Mouse (Mus musculus): ENCODE data around the gene Ranbp17.

DNA sequence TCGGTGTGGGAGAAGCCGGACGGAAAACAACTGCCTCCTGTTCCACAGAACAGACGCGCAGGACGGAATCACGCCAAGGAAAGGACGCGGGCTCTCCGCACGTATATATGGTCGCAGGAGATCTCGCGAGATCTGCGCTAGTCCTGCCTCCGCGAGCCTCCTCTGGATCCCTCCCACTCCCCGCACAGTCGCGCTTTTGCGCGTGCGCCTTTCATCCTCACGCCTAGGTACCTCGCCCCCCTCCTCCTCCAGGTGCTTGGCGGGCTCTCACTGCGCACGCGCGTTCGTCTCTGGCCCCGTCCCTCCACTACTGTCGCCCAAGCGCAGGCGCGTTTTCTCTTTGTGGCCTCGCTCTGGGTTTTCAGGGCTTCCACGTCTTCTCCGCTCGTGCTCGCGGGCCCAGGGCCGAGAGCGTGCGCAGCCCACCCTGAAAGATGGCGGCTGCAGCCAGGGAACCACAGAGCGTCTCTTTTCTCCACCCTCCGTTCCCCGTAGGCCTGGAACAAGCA, 350.5 kb downstream of the Ranbp17 start, which contains the start of gene Npm1:
- TF ChIP-seq TAL1 (IDR thresholded peaks at IDR 0.05; ENCODE audit: low read length), result no peak
- TF ChIP-seq GATA1 (IDR thresholded peaks at IDR 0.05; ENCODE audit: low read length), result no peak
